Mouse (Mus musculus): Measurements from ENCODE around the gene Tmem190. TPM values are rescaled to one million over a fixed set of nuclear protein-coding genes. Genes with fewer than 3 reads are reported as not detected.
"Not testable (repeated sequence)": the region's sequence is repeated elsewhere in the genome, so short reads cannot be mapped to it uniquely, and the experiment has no call there.

Tmem190 gene
- total RNA-seq, 1 experiment from 2014 or later: not detected

GRCm38 (mm10) chr7:4776131-4776530 lies 6.6 kb upstream of the Tmem190 start:
- no peak for DNase-seq

GRCm38 (mm10) chr7:4776861-4777830 lies 5.6 kb upstream of the Tmem190 start:
- peak; percentile 76 for DNase-seq

- DNase-seq: no peak
These were observed 4.7 kb upstream of the Tmem190 start for GRCm38 (mm10) chr7:4777851-4778637.

GRCm38 (mm10) chr7:4779921-4780320 lies 2.8 kb upstream of the Tmem190 start:
- no peak for DNase-seq

- no peak for DNase-seq
These were observed 607 bp upstream of the Tmem190 start for GRCm38 (mm10) chr7:4782130-4782529.

GRCm38 (mm10) chr7:4783667-4784268 lies 1.0 kb downstream of the Tmem190 start:
- DNase-seq: no peak

- peak; percentile 81 for DNase-seq
These were observed 6.0 kb downstream of the Tmem190 start for GRCm38 (mm10) chr7:4788499-4789435.

GRCm38 (mm10) chr7:4789436-4789935 lies 6.7 kb downstream of the Tmem190 start, which contains the start of gene Tmem238:
Gene Tmem238 (minus strand): TSS chr7:4789656.
- no peak for DNase-seq

GRCm38 (mm10) chr7:4792278-4793212 lies 9.8 kb downstream of the Tmem190 start, which contains the start of gene Rpl28:
Gene Rpl28 (plus strand): TSS chr7:4792874.
- peak; percentile 97 for DNase-seq

- not testable (repeated sequence) for DNase-seq
These were observed 10.5 kb downstream of the Tmem190 start for GRCm38 (mm10) chr7:4793248-4793647.

- no peak for DNase-seq
These were observed 10.9 kb downstream of the Tmem190 start for GRCm38 (mm10) chr7:4793674-4794073.

GRCm38 (mm10) chr7:4794631-4795168 lies 12.0 kb downstream of the Tmem190 start:
- no peak for DNase-seq

GRCm38 (mm10) chr7:4795767-4796433 lies 13.2 kb downstream of the Tmem190 start:
- DNase-seq: peak; percentile 45

- DNase-seq: no peak
These were observed 19.5 kb downstream of the Tmem190 start for GRCm38 (mm10) chr7:4802247-4802646.

- DNase-seq: peak; percentile 31
These were observed 24.0 kb downstream of the Tmem190 start for GRCm38 (mm10) chr7:4806716-4807115.

- not testable (repeated sequence) for DNase-seq
These were observed 28.4 kb downstream of the Tmem190 start for GRCm38 (mm10) chr7:4811131-4811530.

GRCm38 (mm10) chr7:4811842-4812302 lies 29.1 kb downstream of the Tmem190 start:
- DNase-seq: no peak

- DNase-seq: peak; percentile 99
These were observed 29.8 kb downstream of the Tmem190 start, which contains the start of gene Ube2s for GRCm38 (mm10) chr7:4812303-4813104. Gene Ube2s (minus strand): TSS chr7:4812590.
